Mouse (Mus musculus) thymus, adult 2 months (tissue): ENCODE results near the gene Plac1. TPM values are rescaled to one million over a fixed set of nuclear protein-coding genes. Genes with fewer than 3 reads are reported as not detected.

ENCODE experiments used
- DNase-seq: peaks from one replicate; pipeline ENCODE4 v3.0.0; 2021
- H3K27ac ChIP-seq: fragments of 200-500 bp; 2 replicates; pipeline ENCODE4 v1.5.1; 2012; ENCODE audit warnings: low read length, control low read depth; ENCODE audit not compliant: control insufficient read depth, insufficient read depth
- H3K27me3 ChIP-seq: fragments of 200-500 bp; 2 replicates; pipeline ENCODE4 v1.6.1; 2012; ENCODE audit warnings: mild to moderate bottlenecking, low read length, moderate library complexity, mixed read lengths; ENCODE audit not compliant: control insufficient read depth, insufficient read depth
- H3K36me3 ChIP-seq: fragments of 200-500 bp; 2 replicates; pipeline ENCODE4 v1.6.1; 2012; ENCODE audit warnings: mild to moderate bottlenecking, low read length, moderate library complexity; ENCODE audit not compliant: control insufficient read depth, insufficient read depth
- H3K4me1 ChIP-seq: fragments of 200-500 bp; replicated peaks from 2 replicates; pipeline ENCODE4 v1.6.1; 2012; ENCODE audit warnings: low read length; ENCODE audit not compliant: control insufficient read depth, insufficient read depth
- H3K4me3 ChIP-seq: fragments of 200-500 bp; 2 replicates; pipeline ENCODE4 v1.5.1; 2012; ENCODE audit warnings: mild to moderate bottlenecking, low read length, control low read depth, moderate library complexity; ENCODE audit not compliant: control insufficient read depth, insufficient read depth
- CTCF ChIP-seq: fragments of 200-500 bp; IDR thresholded peaks from 2 replicates; pipeline ENCODE4 v1.5.1; 2012; ENCODE audit warnings: mild to moderate bottlenecking, control low read depth, low read length, moderate library complexity, borderline replicate concordance; ENCODE audit not compliant: control insufficient read depth, poor library complexity, insufficient read depth; ENCODE audit errors: extremely low read depth
- POLR2A ChIP-seq: fragments of 200-500 bp; IDR thresholded peaks from 2 replicates; pipeline ENCODE4 v1.6.1; 2012; ENCODE audit warnings: mild to moderate bottlenecking, low read length, control low read depth, moderate library complexity; ENCODE audit not compliant: control insufficient read depth, poor library complexity, insufficient read depth; ENCODE audit errors: extremely low read depth
- WGBS: fragments of 180-500 bp; shearing (Covaris S2); methylation state at CpG from one replicate; pipeline ENCODE4 v1.1.7; 2018; 5-methylcytosine and 5-hydroxymethylcytosine counted together
- polyA plus RNA-seq: library from polyadenylated mRNA; depleted of rRNA; stranded (reverse); fragments of >200 nt; gene quantifications from 2 replicates; pipeline ENCODE4 v1.2.3, GENCODE M21; 2012

Gene Plac1
- polyA plus RNA-seq, 1 experiment: 0.31 TPM

GRCm38 (mm10) chrX:53146389-53146917 is 93.5 kb downstream of the Plac1 start:
- H3K4me1 ChIP-seq: no peaks in the 10 kb centered on the region
- DNase-seq: no peak
- WGBS: 88% methylated on average over 5 of the region's 5 CpGs
- H3K27ac ChIP-seq: no peak overlapping the region
- H3K36me3 ChIP-seq: no peaks in the 10 kb centered on the region
- TF ChIP-seq POLR2A (no peak), CTCF (no peak)
- H3K27me3 ChIP-seq: no peaks in the 10 kb centered on the region
- H3K4me3 ChIP-seq: no peak overlapping the region

- no peak overlapping the region for H3K27ac ChIP-seq
- no peaks in the 10 kb centered on the region for H3K36me3 ChIP-seq
- no peaks in the 10 kb centered on the region for H3K27me3 ChIP-seq
- no peak overlapping the region for H3K4me3 ChIP-seq
- DNase-seq: no peak
- no peaks in the 10 kb centered on the region for H3K4me1 ChIP-seq
- TF ChIP-seq POLR2A (no peak), CTCF (no peak)
- WGBS: 96% methylated on average over 2 of the region's 2 CpGs
These were observed 100.3 kb downstream of the Plac1 start for GRCm38 (mm10) chrX:53139641-53140040.

GRCm38 (mm10) chrX:53137066-53137465 is 102.8 kb downstream of the Plac1 start:
- H3K36me3 ChIP-seq: no peaks in the 10 kb centered on the region
- no peaks in the 10 kb centered on the region for H3K4me1 ChIP-seq
- 90% methylated on average over 2 of the region's 2 CpGs for WGBS
- DNase-seq: no peak
- no peaks in the 10 kb centered on the region for H3K27me3 ChIP-seq
- no peak overlapping the region for H3K27ac ChIP-seq
- TF ChIP-seq CTCF: no peak
- TF ChIP-seq POLR2A: no peak
- no peak overlapping the region for H3K4me3 ChIP-seq

GRCm38 (mm10) chrX:53129501-53129900 is 110.4 kb downstream of the Plac1 start:
- Histone ChIP-seq H3K36me3 (no peaks in the 10 kb centered on the region), H3K4me3 (no peak overlapping the region), H3K4me1 (no peaks in the 10 kb centered on the region), H3K27me3 (no peaks in the 10 kb centered on the region), H3K27ac (no peak overlapping the region)
- DNase-seq: no peak
- no peak for TF ChIP-seq POLR2A
- no peak for TF ChIP-seq CTCF
- 53% methylated on average over 2 of the region's 2 CpGs for WGBS

GRCm38 (mm10) chrX:53126492-53127033 is 113.3 kb downstream of the Plac1 start:
- Histone ChIP-seq H3K4me3 (no peak overlapping the region), H3K36me3 (no peaks in the 10 kb centered on the region)
- WGBS: 83% methylated on average over 6 of the region's 6 CpGs

GRCm38 (mm10) chrX:53125838-53126467 is 114.0 kb downstream of the Plac1 start:
- H3K27ac ChIP-seq: no peak overlapping the region
- TF ChIP-seq CTCF: no peak
- no peak for TF ChIP-seq POLR2A
- no peak for DNase-seq

More at GRCm38 (mm10) chrX:53126492-53127033, 113.3 kb downstream of the Plac1 start:
- no peak for DNase-seq
- Histone ChIP-seq H3K27ac (no peak overlapping the region), H3K4me1 (no peaks in the 10 kb centered on the region), H3K27me3 (no peaks in the 10 kb centered on the region)
- no peak for TF ChIP-seq CTCF
- no peak for TF ChIP-seq POLR2A

More at GRCm38 (mm10) chrX:53125838-53126467, 114.0 kb downstream of the Plac1 start:
- Histone ChIP-seq H3K4me3 (no peak overlapping the region), H3K27me3 (no peaks in the 10 kb centered on the region), H3K36me3 (no peaks in the 10 kb centered on the region), H3K4me1 (no peaks in the 10 kb centered on the region)
- WGBS: 86% methylated on average over 3 of the region's 3 CpGs
